Mouse (Mus musculus): ENCODE data around the gene Mst1. TPM values are rescaled to one million over a fixed set of nuclear protein-coding genes. Genes with fewer than 3 reads are reported as not detected.

The Mst1 gene
- total RNA-seq, 2 experiments from 2014 or later, result 6.6 to 48.8 TPM

- no peak for ATAC-seq (replicated peaks; ENCODE audit: low FRiP score, poor library complexity, severe bottlenecking)
Observed at GRCm38 (mm10) chr9:108123916-108124315, 43.7 kb downstream of the Mst1 start.

GRCm38 (mm10) chr9:108125731-108126130, 45.5 kb downstream of the Mst1 start:
- no peak for ATAC-seq (replicated peaks; ENCODE audit: low FRiP score, poor library complexity, severe bottlenecking)

- no peak for ATAC-seq (replicated peaks; ENCODE audit: low FRiP score, poor library complexity, severe bottlenecking)
Observed at GRCm38 (mm10) chr9:108126436-108127180, 46.4 kb downstream of the Mst1 start.

GRCm38 (mm10) chr9:108128248-108128647, 48.0 kb downstream of the Mst1 start:
- no peak for ATAC-seq (replicated peaks; ENCODE audit: low FRiP score, poor library complexity, severe bottlenecking)

GRCm38 (mm10) chr9:108129042-108129948, 49.1 kb downstream of the Mst1 start:
- no peak for ATAC-seq (replicated peaks; ENCODE audit: low FRiP score, poor library complexity, severe bottlenecking)

- no peak for ATAC-seq (replicated peaks; ENCODE audit: low FRiP score, poor library complexity, severe bottlenecking)
Observed at GRCm38 (mm10) chr9:108131502-108131901, 51.3 kb downstream of the Mst1 start.

- no peak for ATAC-seq (replicated peaks; ENCODE audit: low FRiP score, poor library complexity, severe bottlenecking)
Observed at GRCm38 (mm10) chr9:108132373-108132772, 52.1 kb downstream of the Mst1 start.

- ATAC-seq (replicated peaks; ENCODE audit: low FRiP score, poor library complexity, severe bottlenecking), result no peak
Observed at GRCm38 (mm10) chr9:108133478-108133877, 53.2 kb downstream of the Mst1 start.

Other genes with a start within 250 kb of the Mst1 start
- gene Rbm6, start 207.2 kb upstream of the Mst1 start, total RNA-seq (2015; ENCODE audit: low replicate concordance), result 29.5 and 31.3 TPM in 2 replicates
- gene Rbm6, start 207.2 kb upstream of the Mst1 start, total RNA-seq (2017; ENCODE audit: low replicate concordance), result 60.6 and 79.6 TPM in 2 replicates
- gene Mon1a, start 192.3 kb upstream of the Mst1 start, total RNA-seq (2015; ENCODE audit: low replicate concordance), result 2.5 and 4.4 TPM in 2 replicates
- 2.0 and 2.7 TPM in 2 replicates for gene Mon1a, start 192.3 kb upstream of the Mst1 start, total RNA-seq (2017; ENCODE audit: low replicate concordance)
- not detected in 2 replicates for gene Mst1r, start 173.6 kb upstream of the Mst1 start, total RNA-seq (2015; ENCODE audit: low replicate concordance)
- 0.43 TPM in 1 of 2 replicates, not detected in the other for gene Mst1r, start 173.6 kb upstream of the Mst1 start, total RNA-seq (2017; ENCODE audit: low replicate concordance)
- not detected in 2 replicates for gene Actl11, start 152.0 kb upstream of the Mst1 start, total RNA-seq (2015; ENCODE audit: low replicate concordance)
- gene Actl11, start 152.0 kb upstream of the Mst1 start, total RNA-seq (2017; ENCODE audit: low replicate concordance), result not detected in 2 replicates
- gene Camkv, start 144.8 kb upstream of the Mst1 start, total RNA-seq (2015; ENCODE audit: low replicate concordance), result not detected in 2 replicates
- not detected in 2 replicates for gene Camkv, start 144.8 kb upstream of the Mst1 start, total RNA-seq (2017; ENCODE audit: low replicate concordance)
- gene Traip, start 130.3 kb upstream of the Mst1 start, total RNA-seq (2015; ENCODE audit: low replicate concordance), result 2.5 and 4.4 TPM in 2 replicates
- 12.5 and 15.2 TPM in 2 replicates for gene Traip, start 130.3 kb upstream of the Mst1 start, total RNA-seq (2017; ENCODE audit: low replicate concordance)
- 392 and 403 TPM in 2 replicates for gene Uba7, start 104.9 kb upstream of the Mst1 start, total RNA-seq (2015; ENCODE audit: low replicate concordance)
- 364 and 493 TPM in 2 replicates for gene Uba7, start 104.9 kb upstream of the Mst1 start, total RNA-seq (2017; ENCODE audit: low replicate concordance)
- gene Gm20661, start 97.4 kb upstream of the Mst1 start, total RNA-seq (2015; ENCODE audit: low replicate concordance), result 0.96 and 4.4 TPM in 2 replicates
- 5.3 and 12.9 TPM in 2 replicates for gene Gm20661, start 97.4 kb upstream of the Mst1 start, total RNA-seq (2017; ENCODE audit: low replicate concordance)
- 11.1 and 32.3 TPM in 2 replicates for gene Inka1, start 94.6 kb upstream of the Mst1 start, total RNA-seq (2015; ENCODE audit: low replicate concordance)
- gene Inka1, start 94.6 kb upstream of the Mst1 start, total RNA-seq (2017; ENCODE audit: low replicate concordance), result 16.3 and 18.1 TPM in 2 replicates
- 4.4 and 11.3 TPM in 2 replicates for gene Cdhr4, start 87.9 kb upstream of the Mst1 start, total RNA-seq (2015; ENCODE audit: low replicate concordance)
- 2.5 and 17.0 TPM in 2 replicates for gene Cdhr4, start 87.9 kb upstream of the Mst1 start, total RNA-seq (2017; ENCODE audit: low replicate concordance)
- not detected in 2 replicates for gene Gm20662, start 84.1 kb upstream of the Mst1 start, total RNA-seq (2015; ENCODE audit: low replicate concordance)
- 2.5 and 16.9 TPM in 2 replicates for gene Gm20662, start 84.1 kb upstream of the Mst1 start, total RNA-seq (2017; ENCODE audit: low replicate concordance)
- gene Ip6k1, start 77.9 kb upstream of the Mst1 start, total RNA-seq (2015; ENCODE audit: low replicate concordance), result 146 and 206 TPM in 2 replicates
- gene Ip6k1, start 77.9 kb upstream of the Mst1 start, total RNA-seq (2017; ENCODE audit: low replicate concordance), result 245 and 289 TPM in 2 replicates
- gene Gmppb, start 31.2 kb upstream of the Mst1 start, total RNA-seq (2015; ENCODE audit: low replicate concordance), result 4.8 and 5.6 TPM in 2 replicates
- 4.1 and 7.8 TPM in 2 replicates for gene Gmppb, start 31.2 kb upstream of the Mst1 start, total RNA-seq (2017; ENCODE audit: low replicate concordance)
- 0.77 TPM in 1 of 2 replicates, not detected in the other for gene Amigo3, start 27.3 kb upstream of the Mst1 start, total RNA-seq (2015; ENCODE audit: low replicate concordance)
- gene Amigo3, start 27.3 kb upstream of the Mst1 start, total RNA-seq (2017; ENCODE audit: low replicate concordance), result 2.3 and 2.8 TPM in 2 replicates
- 734 and 842 TPM in 2 replicates for gene Rnf123, start 2.9 kb downstream of the Mst1 start, total RNA-seq (2015; ENCODE audit: low replicate concordance)
- 498 and 626 TPM in 2 replicates for gene Rnf123, start 2.9 kb downstream of the Mst1 start, total RNA-seq (2017; ENCODE audit: low replicate concordance)
- 123 and 182 TPM in 2 replicates for gene Apeh, start 14.2 kb downstream of the Mst1 start, total RNA-seq (2015; ENCODE audit: low replicate concordance)
- 219 and 268 TPM in 2 replicates for gene Apeh, start 14.2 kb downstream of the Mst1 start, total RNA-seq (2017; ENCODE audit: low replicate concordance)
- gene Bsn, start 109.9 kb downstream of the Mst1 start, total RNA-seq (2015; ENCODE audit: low replicate concordance), result 0.38 and 1.0 TPM in 2 replicates
- gene Bsn, start 109.9 kb downstream of the Mst1 start, total RNA-seq (2017; ENCODE audit: low replicate concordance), result 1.3 and 2.0 TPM in 2 replicates
- 1.7 and 6.7 TPM in 2 replicates for gene Dag1, start 183.5 kb downstream of the Mst1 start, total RNA-seq (2015; ENCODE audit: low replicate concordance)
- 1.7 TPM in 2 replicates for gene Dag1, start 183.5 kb downstream of the Mst1 start, total RNA-seq (2017; ENCODE audit: low replicate concordance)
- 0.58 TPM in 1 of 2 replicates, not detected in the other for gene Nicn1, start 210.0 kb downstream of the Mst1 start, total RNA-seq (2015; ENCODE audit: low replicate concordance)
- 1.0 TPM in 1 of 2 replicates, not detected in the other for gene Nicn1, start 210.0 kb downstream of the Mst1 start, total RNA-seq (2017; ENCODE audit: low replicate concordance)
- not detected in 2 replicates for gene Amt, start 216.4 kb downstream of the Mst1 start, total RNA-seq (2015; ENCODE audit: low replicate concordance)
- gene Amt, start 216.4 kb downstream of the Mst1 start, total RNA-seq (2017; ENCODE audit: low replicate concordance), result 0.51 TPM in 1 of 2 replicates, not detected in the other
- gene Rhoa, start 225.7 kb downstream of the Mst1 start, total RNA-seq (2015; ENCODE audit: low replicate concordance), result 149 and 157 TPM in 2 replicates
- 238 and 268 TPM in 2 replicates for gene Rhoa, start 225.7 kb downstream of the Mst1 start, total RNA-seq (2017; ENCODE audit: low replicate concordance)
- gene Tcta, start 225.7 kb downstream of the Mst1 start, total RNA-seq (2015; ENCODE audit: low replicate concordance), result 6.1 and 9.2 TPM in 2 replicates
- gene Tcta, start 225.7 kb downstream of the Mst1 start, total RNA-seq (2017; ENCODE audit: low replicate concordance), result 4.1 and 4.5 TPM in 2 replicates